Mouse (Mus musculus) limb, embryonic 12.5 days (tissue): Measurements from ENCODE around the gene Cd79a. TPM values are rescaled to one million over a fixed set of nuclear protein-coding genes. Genes with fewer than 3 reads are reported as not detected.

Experiments
- ATAC-seq: fragments of 200-750 bp; cut with Nextera tagmentation; 2 replicates; pipeline ENCODE4 v1.8.0; 2017; ENCODE audit warnings: low read depth, moderate TSS enrichment; ENCODE audit not compliant: insufficient number of reproducible peaks, insufficient read depth, low FRiP score, low TSS enrichment
- H3K27ac ChIP-seq: fragments of 300-500 bp; sonication (generic); 2 replicates; pipeline ENCODE4 v1.5.1; 2016; ENCODE audit warnings: mild to moderate bottlenecking, moderate library complexity
- H3K27me3 ChIP-seq: fragments of 300-500 bp; sonication (generic); 2 replicates; pipeline ENCODE4 v1.6.1; 2016; ENCODE audit warnings: mild to moderate bottlenecking, moderate library complexity
- H3K36me3 ChIP-seq: fragments of 300-500 bp; sonication (generic); 2 replicates; pipeline ENCODE4 v1.6.1; 2016; ENCODE audit warnings: mild to moderate bottlenecking, moderate library complexity
- H3K4me1 ChIP-seq: fragments of 300-500 bp; sonication (generic); replicated peaks from 2 replicates; pipeline ENCODE4 v1.6.1; 2016
- H3K4me2 ChIP-seq: fragments of 300-500 bp; sonication (generic); 2 replicates; pipeline ENCODE4 v1.6.1; 2016; ENCODE audit warnings: mild to moderate bottlenecking, moderate library complexity
- H3K4me3 ChIP-seq: fragments of 300-500 bp; sonication (generic); replicated peaks from 2 replicates; pipeline ENCODE4 v1.5.1; 2016; ENCODE audit warnings: mild to moderate bottlenecking
- H3K9ac ChIP-seq: fragments of 300-500 bp; sonication (generic); replicated peaks from 2 replicates; pipeline ENCODE4 v1.6.1; 2016; ENCODE audit warnings: mild to moderate bottlenecking, moderate library complexity
- H3K9me3 ChIP-seq: fragments of 300-500 bp; sonication (generic); 2 replicates; pipeline ENCODE4 v1.6.1; 2016; ENCODE audit warnings: mild to moderate bottlenecking, moderate library complexity
- WGBS: fragments of 180-500 bp; shearing (Covaris S2); methylation state at CpG from one replicate; pipeline ENCODE4 v1.1.7; 2016; 5-methylcytosine and 5-hydroxymethylcytosine counted together
- polyA plus RNA-seq: library from polyadenylated mRNA; unstranded; fragments of >200 nt; fragmentation: Nextera tagmentation; extraction: Ambion mirVana; gene quantifications from 2 replicates; pipeline ENCODE4 v1.2.1, GENCODE M21; 2016

The Cd79a gene
- 0.51 and 0.86 TPM in 2 replicates for polyA plus RNA-seq

DNA sequence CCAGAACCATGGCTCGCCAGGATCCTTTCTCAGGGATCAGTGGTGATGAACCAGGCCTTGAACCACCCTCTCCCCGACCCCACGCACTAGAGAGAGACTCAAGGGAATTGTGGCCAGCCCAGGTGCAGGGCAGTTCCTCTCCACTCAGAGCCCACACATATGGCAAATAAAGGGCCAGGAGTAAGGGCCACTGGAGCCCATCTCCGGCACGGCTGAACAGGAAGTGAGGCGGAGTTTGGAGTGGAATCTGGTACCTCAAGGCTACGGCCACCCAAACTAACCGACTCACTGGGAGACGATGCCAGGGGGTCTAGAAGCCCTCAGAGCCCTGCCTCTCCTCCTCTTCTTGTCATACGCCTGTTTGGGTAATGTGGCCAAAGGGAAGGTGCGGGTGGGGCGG is at the start of gene Cd79a:
Gene Cd79a (plus strand): TSS at position 158 of the 400 bp plus-strand sequence.
- no peak within 1 kb of the TSS for H3K27ac ChIP-seq
- H3K4me2 ChIP-seq: no peak within 1 kb of the TSS
- H3K9ac ChIP-seq: no peak within 1 kb of the TSS
- H3K27me3 ChIP-seq: no peaks in the 10 kb centered on the region
- H3K36me3 ChIP-seq: 0 out of 2 replicates have a peak, but pooled peaks cover 3% of the 10 kb centered on the region
- H3K9me3 ChIP-seq: no peaks in the 10 kb centered on the region
- H3K4me3 ChIP-seq: no peak within 1 kb of the TSS
- WGBS: 55% methylated on average over 12 of the region's 12 CpGs
- ATAC-seq: no peak
- H3K4me1 ChIP-seq: peaks cover 8% of the 10 kb centered on the region

- Histone ChIP-seq H3K36me3 (no peaks in the 10 kb centered on the region), H3K9me3 (no peaks in the 10 kb centered on the region), H3K9ac (no peak overlapping the region), H3K27me3 (no peaks in the 10 kb centered on the region), H3K4me2 (no peak overlapping the region), H3K4me1 (peaks cover 7% of the 10 kb centered on the region; the same call in 1 of the 2 replicates), H3K27ac (0 out of 2 replicates have a peak overlapping the region, but pooled peaks have one; percentile 47), H3K4me3 (no peak overlapping the region)
- no peak for ATAC-seq
- 14% methylated on average over 5 of the region's 5 CpGs for WGBS
Observed at GRCm38 (mm10) chr7:24850162-24850561, 47.0 kb upstream of the Cd79a start.

DNA sequence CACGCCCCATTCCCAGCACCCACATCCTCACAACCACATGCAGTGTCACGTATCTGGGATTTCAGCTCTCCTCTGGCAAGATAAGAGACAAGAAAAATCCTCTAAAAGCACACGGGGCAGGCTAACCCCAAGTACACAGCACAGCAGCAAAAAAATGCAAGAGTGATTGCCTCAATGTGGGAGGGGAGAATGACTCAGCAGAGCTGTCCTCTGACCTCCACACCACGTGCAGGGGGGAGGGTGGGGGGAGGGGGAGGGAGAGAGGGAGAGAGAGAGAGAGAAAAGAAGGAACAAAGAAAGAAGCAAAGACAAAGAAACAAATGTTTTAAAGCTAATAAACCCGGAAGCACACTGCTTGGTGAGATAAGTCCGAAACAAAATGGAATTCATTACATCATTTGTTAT is 46.3 kb upstream of the Cd79a start:
- no peak overlapping the region for H3K4me2 ChIP-seq
- 38% methylated on average over 6 of the region's 6 CpGs for WGBS
- no peaks in the 10 kb centered on the region for H3K9me3 ChIP-seq
- H3K27ac ChIP-seq: no peak overlapping the region
- no peaks in the 10 kb centered on the region for H3K27me3 ChIP-seq
- H3K9ac ChIP-seq: no peak overlapping the region
- no peak overlapping the region for H3K4me3 ChIP-seq
- H3K4me1 ChIP-seq: peaks cover 7% of the 10 kb centered on the region; the same call in 1 of the 2 replicates
- ATAC-seq: no peak
- no peaks in the 10 kb centered on the region for H3K36me3 ChIP-seq

DNA sequence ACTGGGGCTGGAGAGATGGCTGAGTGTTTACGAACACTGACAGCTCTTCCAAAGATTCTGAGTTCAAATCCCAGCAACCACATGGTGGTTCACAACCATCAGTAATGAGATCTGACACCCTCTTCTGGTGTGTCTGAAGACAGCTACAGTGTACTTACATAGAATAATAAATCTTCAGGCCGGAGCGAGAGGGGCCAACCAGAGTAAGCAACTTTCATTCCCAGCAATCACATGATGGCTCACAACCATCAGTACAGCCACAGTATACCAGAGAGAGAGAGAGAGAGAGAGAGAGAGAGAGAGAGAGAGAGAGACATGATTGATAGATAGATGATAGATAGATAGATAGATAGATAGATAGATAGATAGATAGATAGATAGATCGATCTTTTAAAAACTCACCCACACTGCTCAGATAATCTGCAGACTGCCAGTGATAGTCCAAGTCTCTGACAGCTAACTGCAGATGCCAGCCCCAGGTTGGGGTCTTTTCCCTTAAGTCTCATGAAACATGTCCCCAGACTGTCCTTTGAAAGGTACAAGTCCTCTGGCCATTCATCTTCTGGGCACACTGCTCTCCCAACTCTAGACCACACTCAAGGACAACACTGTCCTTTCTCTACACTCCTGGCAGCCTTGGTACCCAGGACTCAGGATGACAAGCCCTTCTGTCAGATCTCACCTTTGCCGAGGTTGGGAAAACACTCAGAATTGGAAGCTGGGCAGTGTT is 45.4 kb upstream of the Cd79a start:
- Histone ChIP-seq H3K27me3 (no peaks in the 10 kb centered on the region), H3K27ac (no peak overlapping the region), H3K4me3 (no peak overlapping the region), H3K4me2 (no peak overlapping the region), H3K9ac (no peak overlapping the region), H3K9me3 (no peaks in the 10 kb centered on the region), H3K36me3 (no peaks in the 10 kb centered on the region), H3K4me1 (peaks cover under 1% of the 10 kb centered on the region; the same call in 1 of the 2 replicates)
- 91% methylated on average over 5 of the region's 5 CpGs for WGBS
- ATAC-seq: no peak

DNA sequence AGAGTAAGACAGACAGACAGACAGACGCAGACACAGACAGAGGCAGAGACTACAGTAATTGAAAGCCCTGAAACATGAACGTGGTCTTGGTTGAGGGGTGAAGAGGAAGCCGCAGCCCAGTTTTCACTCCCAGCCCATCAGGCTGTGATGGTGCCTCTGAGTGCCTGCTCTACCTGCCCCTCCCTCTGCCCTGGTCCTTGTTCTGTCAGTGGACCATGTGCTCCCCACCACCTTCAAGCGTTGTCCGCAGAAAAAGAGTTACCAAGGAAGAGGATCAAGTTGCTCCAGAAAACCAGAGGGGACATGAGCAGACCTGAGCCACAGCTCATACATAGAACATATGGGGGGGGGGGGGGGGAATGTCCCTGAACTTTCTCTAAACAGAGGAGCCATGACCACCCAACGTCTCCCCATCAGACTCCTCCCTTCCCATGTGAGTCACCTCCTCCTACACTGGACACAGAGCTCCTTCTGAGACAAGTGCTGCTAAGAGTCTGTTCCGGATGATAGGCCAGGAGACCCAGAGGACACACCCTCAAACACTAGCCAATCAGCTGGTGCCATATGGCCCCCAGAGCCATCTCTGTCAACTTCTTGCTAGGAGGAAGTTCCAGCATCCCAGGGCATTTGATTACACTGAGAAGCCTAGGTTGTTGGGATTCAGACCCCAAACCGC is 44.5 kb upstream of the Cd79a start:
- 83% methylated on average over 8 of the region's 8 CpGs for WGBS
- Histone ChIP-seq H3K4me3 (no peak overlapping the region), H3K9me3 (no peaks in the 10 kb centered on the region), H3K9ac (no peak overlapping the region), H3K4me2 (no peak overlapping the region), H3K27me3 (no peaks in the 10 kb centered on the region), H3K27ac (no peak overlapping the region), H3K4me1 (no peaks in the 10 kb centered on the region; the same call in 1 of the 2 replicates), H3K36me3 (no peaks in the 10 kb centered on the region)
- ATAC-seq: no peak

- Histone ChIP-seq H3K27me3 (no peaks in the 10 kb centered on the region), H3K36me3 (no peaks in the 10 kb centered on the region), H3K4me3 (no peak overlapping the region), H3K4me2 (no peak overlapping the region), H3K9me3 (no peaks in the 10 kb centered on the region), H3K4me1 (no peaks in the 10 kb centered on the region; the same call in 1 of the 2 replicates), H3K27ac (0 out of 2 replicates have a peak overlapping the region, but pooled peaks have one; percentile 56), H3K9ac (no peak overlapping the region)
- ATAC-seq: no peak
Observed at GRCm38 (mm10) chr7:24853233-24853563, 44.0 kb upstream of the Cd79a start.

DNA sequence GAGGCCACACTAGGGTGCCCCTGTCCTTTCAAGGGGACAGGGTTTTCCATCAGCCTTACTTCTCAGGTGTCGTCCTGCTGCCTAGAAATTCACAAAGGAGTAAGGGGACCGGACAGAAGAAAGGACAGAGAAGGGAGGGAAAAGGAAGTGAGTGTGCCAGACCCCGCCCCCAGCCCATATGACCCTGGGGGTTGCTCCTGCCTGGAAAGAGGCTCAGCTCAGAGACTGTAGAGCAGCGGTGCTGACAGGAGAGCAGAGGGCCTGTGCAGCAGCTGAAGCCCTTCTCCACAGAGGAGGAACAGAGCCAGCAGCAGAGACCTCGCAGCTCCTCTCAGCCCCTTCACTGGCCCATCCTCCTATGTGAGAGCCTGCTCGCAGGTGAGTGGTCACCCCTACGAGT is 43.5 kb upstream of the Cd79a start:
- WGBS: 33% methylated on average over 7 of the region's 7 CpGs
- ATAC-seq: no peak
- Histone ChIP-seq H3K9me3 (no peaks in the 10 kb centered on the region), H3K27me3 (no peaks in the 10 kb centered on the region), H3K9ac (peak overlapping the region; percentile 24), H3K4me2 (peak overlapping the region; percentile 24; the same call in 1 of the 2 replicates), H3K27ac (peak overlapping the region; percentile 56; the same call in 1 of the 2 replicates), H3K4me3 (no peak overlapping the region), H3K36me3 (no peaks in the 10 kb centered on the region), H3K4me1 (no peaks in the 10 kb centered on the region; the same call in 1 of the 2 replicates)

DNA sequence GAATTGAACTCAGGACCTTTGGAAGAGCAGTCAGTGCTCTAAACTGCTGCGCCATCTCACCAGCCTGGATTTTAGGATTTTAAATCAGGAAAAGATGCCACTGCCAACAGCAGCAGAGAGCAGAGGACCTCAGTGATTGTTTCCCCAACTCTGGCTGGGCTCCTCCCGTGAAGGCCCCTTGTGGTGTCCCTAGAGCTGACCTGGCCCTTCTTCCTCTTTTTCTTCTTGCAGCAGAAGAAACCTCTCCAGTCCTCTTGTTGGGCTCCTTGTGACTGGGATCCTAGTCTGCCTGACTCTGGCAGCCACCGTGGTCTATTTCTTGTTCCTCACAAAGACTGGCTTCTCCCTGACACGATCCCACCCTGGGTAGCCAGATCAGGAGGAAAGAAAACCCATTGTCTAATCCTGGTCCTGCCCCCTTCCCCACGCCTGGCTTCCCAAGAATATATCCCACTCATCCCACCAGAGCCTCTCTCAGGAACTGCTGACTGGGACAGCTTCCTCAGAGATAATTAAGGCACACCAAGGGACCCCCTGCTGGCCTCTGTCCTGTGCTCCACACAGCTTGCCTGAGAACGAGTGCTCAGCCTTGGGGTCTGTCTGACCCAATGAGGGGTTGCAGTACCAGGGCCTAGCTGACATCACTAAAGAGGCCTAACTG is 40.6 kb upstream of the Cd79a start:
- Histone ChIP-seq H3K27me3 (no peaks in the 10 kb centered on the region), H3K4me3 (no peak overlapping the region), H3K4me1 (no peaks in the 10 kb centered on the region; the same call in 1 of the 2 replicates), H3K27ac (no peak overlapping the region), H3K9ac (no peak overlapping the region), H3K36me3 (no peaks in the 10 kb centered on the region), H3K9me3 (no peaks in the 10 kb centered on the region), H3K4me2 (no peak overlapping the region)
- no peak for ATAC-seq
- 60% methylated on average over 6 of the region's 6 CpGs for WGBS

GRCm38 (mm10) chr7:24859234-24859633 is 37.9 kb upstream of the Cd79a start:
- Histone ChIP-seq H3K4me3 (no peak overlapping the region), H3K27ac (no peak overlapping the region), H3K27me3 (no peaks in the 10 kb centered on the region), H3K36me3 (no peaks in the 10 kb centered on the region), H3K4me1 (no peaks in the 10 kb centered on the region), H3K4me2 (no peak overlapping the region), H3K9ac (no peak overlapping the region), H3K9me3 (no peaks in the 10 kb centered on the region)
- WGBS: 66% methylated on average over 5 of the region's 5 CpGs
- no peak for ATAC-seq

DNA sequence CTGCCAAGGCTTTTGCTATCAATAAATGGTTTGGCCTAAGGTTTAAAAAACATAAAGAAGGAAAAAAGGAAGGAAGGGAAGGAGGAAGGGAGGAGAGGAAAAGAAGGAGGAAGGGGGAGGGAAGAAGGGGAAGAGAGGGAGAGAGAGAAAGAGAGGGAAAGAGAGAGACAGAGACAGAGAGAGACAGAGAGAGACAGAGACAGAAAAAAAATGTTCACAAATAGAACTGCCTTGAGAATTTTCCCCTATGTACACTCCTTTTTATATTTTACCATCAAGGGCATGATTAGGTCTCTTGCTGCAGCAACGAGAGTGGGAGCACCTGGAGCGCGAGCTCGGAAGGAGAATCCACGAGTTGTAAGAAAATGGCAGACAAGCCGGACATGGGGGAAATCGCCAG is 35.3 kb upstream of the Cd79a start, which contains the start of gene Gm9844:
Gene Gm9844 (plus strand): TSS at position 301 of the 400 bp plus-strand sequence.
- no peak for ATAC-seq
- no peak within 1 kb of the TSS for H3K4me3 ChIP-seq
- no peaks in the 10 kb centered on the region for H3K9me3 ChIP-seq
- 0 out of 2 replicates have a peak, but pooled peaks cover 5% of the 10 kb centered on the region for H3K27me3 ChIP-seq
- no peak within 1 kb of the TSS for H3K27ac ChIP-seq
- H3K4me2 ChIP-seq: no peak within 1 kb of the TSS
- H3K36me3 ChIP-seq: no peaks in the 10 kb centered on the region
- no peak within 1 kb of the TSS for H3K9ac ChIP-seq
- no peaks in the 10 kb centered on the region for H3K4me1 ChIP-seq
- WGBS: 88% methylated on average over 7 of the region's 7 CpGs

DNA sequence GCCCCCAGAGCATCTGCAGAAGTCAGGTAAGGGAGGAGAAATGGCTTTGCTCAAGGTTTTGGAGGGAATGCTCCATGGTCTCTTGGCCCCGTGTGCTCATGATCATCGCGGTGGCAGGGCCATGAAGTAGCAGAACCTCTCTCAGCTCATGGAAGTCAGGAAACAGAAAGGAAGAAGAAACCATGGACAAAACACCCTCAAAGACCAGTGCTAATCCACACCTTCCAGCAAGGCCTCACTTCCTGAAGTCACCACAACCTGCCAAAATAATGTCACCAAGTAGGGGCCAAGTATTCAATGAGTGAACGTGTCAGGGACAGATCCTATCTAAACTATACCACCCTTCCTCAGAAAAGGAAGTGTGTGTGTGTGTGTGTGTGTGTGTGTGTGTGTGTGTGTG is 34.3 kb upstream of the Cd79a start:
- no peak for ATAC-seq
- WGBS: 87% methylated on average over 4 of the region's 4 CpGs

More for the DNA sequence above, 34.3 kb upstream of the Cd79a start:
- no peaks in the 10 kb centered on the region for H3K9me3 ChIP-seq
- no peaks in the 10 kb centered on the region for H3K36me3 ChIP-seq
- no peak overlapping the region for H3K4me3 ChIP-seq
- H3K27ac ChIP-seq: no peak overlapping the region
- H3K4me2 ChIP-seq: no peak overlapping the region
- 0 out of 2 replicates have a peak, but pooled peaks cover 5% of the 10 kb centered on the region for H3K27me3 ChIP-seq
- no peaks in the 10 kb centered on the region for H3K4me1 ChIP-seq
- no peak overlapping the region for H3K9ac ChIP-seq
